Comparison of ENCODE assay signal across 9 mouse cellular contexts in the genomic region with DNA sequence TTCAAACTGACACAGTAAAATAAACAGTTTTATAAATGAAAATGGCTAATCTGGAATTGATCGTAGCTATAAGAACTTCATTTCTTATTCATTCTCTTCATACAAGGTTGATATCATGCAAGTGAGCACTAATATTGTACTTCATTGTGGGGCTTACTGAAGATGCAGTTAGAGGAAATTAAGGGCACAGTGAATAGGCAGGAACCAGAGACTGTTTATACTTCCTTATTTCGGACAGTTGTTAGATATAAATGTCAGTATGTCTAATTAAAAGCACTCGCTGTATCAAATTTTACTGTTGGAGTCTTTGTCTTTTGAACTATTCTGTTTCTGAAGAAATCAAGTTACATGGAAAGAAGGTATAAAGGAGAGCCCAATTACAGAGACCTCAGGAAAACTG.
"Had no signal": no experiment of that assay in that cellular context is flagged by ENCODE, and none has a peak within 500 bp of the region (broad histone marks: within the 10 kb centered on the region; RNA-seq: fewer than 3 reads in every experiment).

No protein-coding gene starts in this region.

- H3K27ac ChIP-seq: limb, embryonic 13.5 days; liver, embryonic 14.5 days; midbrain, embryonic 15.5 days; neural tube, embryonic 12.5 days; stomach, postnatal 0 days had no signal

- DNase-seq: left cerebral cortex, postnatal 4 days; thymus, postnatal 14 days had no signal

- H3K4me2 ChIP-seq: limb, embryonic 13.5 days; midbrain, embryonic 11.5 days; midbrain, embryonic 15.5 days; neural tube, embryonic 12.5 days had no signal

- H3K27me3 ChIP-seq: limb, embryonic 13.5 days; megakaryocyte, embryonic 14.5 days; midbrain, embryonic 15.5 days; neural tube, embryonic 12.5 days had no signal

- H3K36me3 ChIP-seq: limb, embryonic 13.5 days; midbrain, embryonic 15.5 days; neural tube, embryonic 12.5 days had no signal

- H3K9ac ChIP-seq: limb, embryonic 13.5 days; liver, embryonic 14.5 days; midbrain, embryonic 15.5 days; neural tube, embryonic 12.5 days had no signal

- ATAC-seq: midbrain, embryonic 15.5 days had no signal

- H3K4me1 ChIP-seq: neural tube, embryonic 12.5 days had no signal

- H3K4me3 ChIP-seq: limb, embryonic 13.5 days; megakaryocyte, embryonic 14.5 days; midbrain, embryonic 15.5 days; neural tube, embryonic 12.5 days had no signal

- H3K9me3 ChIP-seq: limb, embryonic 13.5 days; megakaryocyte, embryonic 14.5 days; midbrain, embryonic 15.5 days; neural tube, embryonic 12.5 days had no signal
